Mouse (Mus musculus): ENCODE results near the gene Myh14. TPM values are rescaled to one million over a fixed set of nuclear protein-coding genes. Genes with fewer than 3 reads are reported as not detected.
A peak's percentile ranks its signal among the peaks of the same experiment; 100 is the strongest.

Myh14 gene
- total RNA-seq, 1 experiment from 2014 or later = 5.1 TPM

GRCm38 (mm10) chr7:44576333-44576844, 94.3 kb downstream of the Myh14 start:
- DNase-seq = no peak

GRCm38 (mm10) chr7:44572956-44573484, 97.6 kb downstream of the Myh14 start:
- DNase-seq = no peak

GRCm38 (mm10) chr7:44572213-44572701, 98.4 kb downstream of the Myh14 start, which contains the start of gene Napsa:
Gene Napsa (plus strand): TSS chr7:44572380.
- DNase-seq = peak; percentile 37

GRCm38 (mm10) chr7:44571811-44572210, 98.8 kb downstream of the Myh14 start:
- DNase-seq = no peak

GRCm38 (mm10) chr7:44570989-44571388, 99.7 kb downstream of the Myh14 start:
- DNase-seq = peak; percentile 42

- no peak for DNase-seq
These were observed 101.8 kb downstream of the Myh14 start for GRCm38 (mm10) chr7:44568803-44569202.

GRCm38 (mm10) chr7:44565414-44565813, 105.2 kb downstream of the Myh14 start:
- DNase-seq = no peak

GRCm38 (mm10) chr7:44564486-44564885, 106.2 kb downstream of the Myh14 start:
- no peak for DNase-seq

- no peak for DNase-seq
These were observed 107.4 kb downstream of the Myh14 start for GRCm38 (mm10) chr7:44563284-44563683.

- DNase-seq = peak; percentile 83
These were observed 109.9 kb downstream of the Myh14 start for GRCm38 (mm10) chr7:44560435-44561400.

- DNase-seq = no peak
These were observed 113.0 kb downstream of the Myh14 start for GRCm38 (mm10) chr7:44557629-44558028.

Other genes starting within 250 kb of the Myh14 start
- 6.1 and 7.7 TPM in 2 replicates for gene Lrrc4b, start 241.8 kb downstream of the Myh14 start, total RNA-seq (2021)
- 0.75 and 13.0 TPM in 2 replicates for gene Aspdh, start 205.5 kb downstream of the Myh14 start, total RNA-seq (2021)
- gene Josd2, start 202.9 kb downstream of the Myh14 start, total RNA-seq (2021) = 45.9 and 51.2 TPM in 2 replicates
- 81.5 and 85.9 TPM in 2 replicates for gene Emc10, start 174.3 kb downstream of the Myh14 start, total RNA-seq (2021)
- gene Fam71e1, start 174.3 kb downstream of the Myh14 start, total RNA-seq (2021) = 7.8 and 10.9 TPM in 2 replicates
- 0.26 and 0.38 TPM in 2 replicates for gene Mybpc2, start 146.2 kb downstream of the Myh14 start, total RNA-seq (2021)
- gene Spib, start 138.8 kb downstream of the Myh14 start, total RNA-seq (2021) = 3.4 and 15.4 TPM in 2 replicates
- 17.5 and 28.0 TPM in 2 replicates for gene Pold1, start 122.0 kb downstream of the Myh14 start, total RNA-seq (2021)
- gene Nr1h2, start 116.9 kb downstream of the Myh14 start, total RNA-seq (2021) = 105 and 114 TPM in 2 replicates
- 2.0 and 10.4 TPM in 2 replicates for gene Napsa, start 98.5 kb downstream of the Myh14 start, total RNA-seq (2021)
- 5.5 and 6.8 TPM in 2 replicates for gene Kcnc3, start 80.2 kb downstream of the Myh14 start, total RNA-seq (2021)
- not detected in 2 replicates for gene Izumo2, start 37.9 kb upstream of the Myh14 start, total RNA-seq (2021)
- gene Vrk3, start 77.6 kb upstream of the Myh14 start, total RNA-seq (2021) = 34.3 and 52.4 TPM in 2 replicates
- gene Zfp473, start 80.2 kb upstream of the Myh14 start, total RNA-seq (2021) = 0.79 and 1.3 TPM in 2 replicates
- gene Nup62, start 145.2 kb upstream of the Myh14 start, total RNA-seq (2021) = 45.7 and 59.1 TPM in 2 replicates
- 2.0 and 13.8 TPM in 2 replicates for gene Il4i1, start 145.5 kb upstream of the Myh14 start, total RNA-seq (2021)
- 147 and 165 TPM in 2 replicates for gene Atf5, start 145.8 kb upstream of the Myh14 start, total RNA-seq (2021)
- 90.6 and 104 TPM in 2 replicates for gene Akt1s1, start 178.1 kb upstream of the Myh14 start, total RNA-seq (2021)
- gene Tbc1d17, start 178.2 kb upstream of the Myh14 start, total RNA-seq (2021) = 58.8 and 66.1 TPM in 2 replicates
- gene Pnkp, start 186.3 kb upstream of the Myh14 start, total RNA-seq (2021) = 35.2 and 45.1 TPM in 2 replicates
- 239 and 241 TPM in 2 replicates for gene Ptov1, start 198.9 kb upstream of the Myh14 start, total RNA-seq (2021)
- 75.3 and 87.2 TPM in 2 replicates for gene Med25, start 221.9 kb upstream of the Myh14 start, total RNA-seq (2021)
- gene Fuz, start 225.2 kb upstream of the Myh14 start, total RNA-seq (2021) = 23.5 and 24.8 TPM in 2 replicates